Mouse (Mus musculus) left cerebral cortex, postnatal 10 days (tissue): ENCODE results near the gene Gm28053. TPM values are rescaled to one million over a fixed set of nuclear protein-coding genes. Genes with fewer than 3 reads are reported as not detected.
A peak's percentile ranks its signal among the peaks of the same experiment; 100 is the strongest.

Source experiments
- DNase-seq, 2 experiments: peaks; one replicate each; pipeline ENCODE4 v3.0.0; 2021 to 2022; ENCODE audit warnings: low spot score in 2 of 2, mixed read lengths in 1 of 2; ENCODE audit errors: extremely low spot score in 1 of 2
- intact Hi-C: fragments of 180-260 bp; cut with DNase I; formaldehyde crosslinking; loops from one replicate; pipeline ENCODE4 v1.15.1; 2025
- total RNA-seq, 2 experiments: library from RNA; stranded (reverse); gene quantifications; 2 replicates each; pipeline ENCODE4 v1.2.3; 2021

Gm28053 gene
- total RNA-seq, 2 experiments from 2014 or later, result not detected

DNA sequence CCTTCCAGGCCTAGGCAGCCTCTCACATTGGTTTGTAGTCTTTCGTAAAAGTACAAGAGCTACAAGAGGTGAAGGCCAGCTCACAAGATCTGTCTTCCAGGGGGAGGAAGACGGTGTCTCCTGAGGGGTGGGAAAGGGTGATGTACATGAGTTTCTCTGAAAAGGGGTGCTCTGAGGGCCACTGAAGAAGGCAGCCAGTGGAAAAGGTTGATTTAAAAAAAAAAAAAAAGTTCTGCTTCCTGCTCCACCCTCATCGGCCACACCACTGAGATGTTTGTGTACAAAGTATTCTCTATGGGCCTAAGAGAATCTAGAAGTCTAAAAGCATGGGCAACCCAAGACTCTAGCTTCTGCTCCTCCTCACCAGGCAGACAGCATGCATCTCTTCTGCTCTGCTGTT is 52.3 kb downstream of the Gm28053 start, which contains the start of gene Gimap3:
TSS of gene Gimap3 (minus strand) at position 156 of the 400 bp plus-strand sequence.
- DNase-seq, result no peak
- intact Hi-C loops, result loop anchor here (5.0 kb wide), 1 partner anchor 593 kb away; no protein-coding TSS in a partner anchor

DNA sequence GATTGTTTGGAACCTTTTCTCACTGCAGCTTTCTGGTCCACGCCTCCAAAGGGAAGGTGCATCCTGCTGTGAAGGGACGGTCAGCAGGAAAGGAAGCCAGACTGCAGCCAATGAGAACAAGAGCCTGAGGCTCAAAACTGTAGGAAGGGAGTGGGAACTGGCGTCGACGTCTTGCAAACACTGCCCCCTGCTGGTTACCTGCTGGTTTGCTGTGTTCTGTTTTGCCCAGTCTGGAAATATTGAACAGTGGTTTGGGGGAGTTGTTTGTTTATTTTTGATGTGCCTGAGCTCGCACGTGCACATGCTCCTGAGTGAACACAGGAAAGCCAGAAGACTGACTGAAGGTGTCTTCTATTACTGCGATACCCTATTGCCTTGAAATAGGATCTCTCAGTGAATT is 53.6 kb downstream of the Gm28053 start:
- intact Hi-C loops, result loop anchor here (2.0 to 5.0 kb wide), 2 partner anchors 127 to 595 kb away; no protein-coding TSS in a partner anchor
- peak; percentile 54 to 84 for DNase-seq

GRCm38 (mm10) chr6:48784406-48784805 is 66.0 kb downstream of the Gm28053 start:
- intact Hi-C loops, result no loop called here
- DNase-seq, result no peak

GRCm38 (mm10) chr6:48785189-48785588 is 66.8 kb downstream of the Gm28053 start:
- intact Hi-C loops, result no loop called here

DNA sequence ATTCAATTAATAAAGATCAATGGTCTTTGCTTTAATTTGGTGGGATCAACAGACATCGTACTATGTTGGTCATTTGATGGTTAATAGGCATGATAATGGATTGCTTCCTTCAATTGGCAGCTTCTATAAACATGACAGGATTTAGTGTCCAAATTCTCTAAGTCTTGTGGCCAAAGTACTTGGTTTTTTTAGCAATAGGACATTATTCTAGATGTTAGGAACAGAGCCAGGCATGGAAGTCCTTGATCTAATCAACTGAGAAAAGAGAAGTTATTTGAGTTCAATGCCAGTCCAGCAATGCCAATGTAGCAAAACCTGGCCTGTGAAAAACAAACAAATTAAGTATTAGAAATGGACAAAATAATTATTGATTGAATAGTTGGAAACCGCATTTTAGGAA is 67.2 kb downstream of the Gm28053 start:
- DNase-seq, result no peak
- intact Hi-C loops, result no loop called here

More at GRCm38 (mm10) chr6:48785189-48785588, 66.8 kb downstream of the Gm28053 start:
- DNase-seq, result no peak

- intact Hi-C loops, result no loop called here
- DNase-seq, result no peak
Observed at GRCm38 (mm10) chr6:48787867-48788266, 69.5 kb downstream of the Gm28053 start.

- no peak for DNase-seq
- intact Hi-C loops, result no loop called here
Observed at GRCm38 (mm10) chr6:48801897-48802296, 83.5 kb downstream of the Gm28053 start.

Other genes starting within 250 kb of the Gm28053 start
- gene Atp6v0e2, start 181.0 kb upstream of the Gm28053 start, total RNA-seq, result 100 to 1,000 TPM; 485 to 501 TPM
- 10 to 100 TPM; 28.9 to 31.6 TPM for gene Lrrc61, start 163.8 kb upstream of the Gm28053 start, total RNA-seq
- 1 to 10 TPM; 6.2 to 7.0 TPM for gene Rarres2, start 145.8 kb upstream of the Gm28053 start, total RNA-seq
- not detected for gene Gm45021, start 129.0 kb upstream of the Gm28053 start, total RNA-seq
- 10 to 100 TPM; 28.0 to 29.5 TPM for gene Repin1, start 124.7 kb upstream of the Gm28053 start, total RNA-seq
- gene Gm44965, start 124.7 kb upstream of the Gm28053 start, total RNA-seq, result not detected
- gene Zfp775, start 116.5 kb upstream of the Gm28053 start, total RNA-seq, result 1 to 10 TPM; 5.8 to 6.8 TPM
- 10 to 100 TPM; 17.1 to 17.3 TPM for gene AI854703, start 91.8 kb upstream of the Gm28053 start, total RNA-seq
- gene Gimap8, start 71.4 kb upstream of the Gm28053 start, total RNA-seq, result 1 to 10 TPM; 1.3 to 1.8 TPM
- gene Gimap9, start 42.5 kb upstream of the Gm28053 start, total RNA-seq, result 1 to 10 TPM; 1.2 to 1.4 TPM
- gene Gimap4, start 34.1 kb upstream of the Gm28053 start, total RNA-seq, result under 1 TPM; 0.55 to 0.66 TPM
- 1 to 10 TPM; 6.5 to 7.0 TPM for gene Gimap6, start 10.4 kb upstream of the Gm28053 start, total RNA-seq
- gene Gimap7, start within 50 bp of the Gm28053 start, total RNA-seq, result not detected
- gene Gimap1, start 20.4 kb downstream of the Gm28053 start, total RNA-seq, result 1 to 10 TPM; 3.1 to 3.4 TPM
- gene Gimap5, start 27.6 kb downstream of the Gm28053 start, total RNA-seq, result 1 to 10 TPM; 1.2 to 1.6 TPM
- gene Gimap3, start 52.2 kb downstream of the Gm28053 start, total RNA-seq, result not detected
- gene Tmem176a, start 122.3 kb downstream of the Gm28053 start, total RNA-seq, result 10 to 100 TPM; 15.6 to 18.6 TPM
- gene Tmem176b, start 122.9 kb downstream of the Gm28053 start, total RNA-seq, result 10 to 100 TPM; 38.2 to 42.5 TPM
- gene Aoc1, start 154.3 kb downstream of the Gm28053 start, total RNA-seq, result not detected
- not detected for gene 1600015I10Rik, start 211.3 kb downstream of the Gm28053 start, total RNA-seq